Mouse (Mus musculus) lung, postnatal 0 days (tissue): ENCODE data around the gene Rbms1. TPM values are rescaled to one million over a fixed set of nuclear protein-coding genes. Genes with fewer than 3 reads are reported as not detected.

ENCODE experiments used
- ATAC-seq: fragments of 200-750 bp; cut with Nextera tagmentation; 2 replicates; pipeline ENCODE4 v1.8.0; 2017; ENCODE audit warnings: moderate library complexity
- DNase-seq: peaks from one replicate; pipeline ENCODE4 v3.0.0-alpha.2; 2016; ENCODE audit warnings: low spot score
- H3K27ac ChIP-seq: fragments of 300-500 bp; sonication (generic); 2 replicates; pipeline ENCODE4 v1.5.1; 2014; ENCODE audit warnings: antibody characterized with exemption, mild to moderate bottlenecking, low read length, mixed read lengths
- H3K27me3 ChIP-seq: fragments of 300-500 bp; sonication (generic); replicated peaks from 2 replicates; pipeline ENCODE4 v1.6.1; 2014; ENCODE audit warnings: low read length, mixed read lengths; ENCODE audit not compliant: insufficient read depth
- H3K36me3 ChIP-seq: fragments of 300-500 bp; sonication (generic); 2 replicates; pipeline ENCODE4 v1.6.1; 2014; ENCODE audit warnings: low read length, mixed read lengths; ENCODE audit not compliant: insufficient read depth
- H3K4me1 ChIP-seq: fragments of 300-500 bp; sonication (generic); 2 replicates; pipeline ENCODE4 v1.6.1; 2014; ENCODE audit warnings: antibody characterized with exemption, low read depth, low read length, mixed read lengths; ENCODE audit not compliant: insufficient read depth
- H3K4me2 ChIP-seq: fragments of 300-500 bp; sonication (generic); replicated peaks from 2 replicates; pipeline ENCODE4 v1.6.1; 2014; ENCODE audit warnings: low read depth, mild to moderate bottlenecking, low read length, moderate library complexity, mixed read lengths
- H3K4me3 ChIP-seq: fragments of 300-500 bp; sonication (generic); 2 replicates; pipeline ENCODE4 v1.5.1; 2014; ENCODE audit warnings: low read depth, low read length
- H3K9ac ChIP-seq: fragments of 300-500 bp; sonication (generic); replicated peaks from 2 replicates; pipeline ENCODE4 v1.6.1; 2014; ENCODE audit warnings: low read depth, mild to moderate bottlenecking
- H3K9me3 ChIP-seq: fragments of 300-500 bp; sonication (generic); 2 replicates; pipeline ENCODE4 v1.6.1; 2016; ENCODE audit warnings: low read length, mixed read lengths
- CTCF ChIP-seq: IDR thresholded peaks from 2 replicates; pipeline ENCODE4 v1.5.1; 2016; ENCODE audit warnings: antibody characterized with exemption, mild to moderate bottlenecking
- EP300 ChIP-seq: IDR thresholded peaks from 2 replicates; pipeline ENCODE4 v1.6.1; 2016; ENCODE audit warnings: antibody characterized with exemption, mild to moderate bottlenecking, control low read depth
- WGBS: fragments of 180-500 bp; shearing (Covaris S2); extraction: QIAGEN DNeasy Blood & Tissue Kit; methylation state at CpG from one replicate; pipeline ENCODE4 v1.1.7; 2014; 5-methylcytosine and 5-hydroxymethylcytosine counted together
- polyA plus RNA-seq: library from polyadenylated mRNA; unstranded; fragments of >200 nt; fragmentation: Nextera tagmentation; extraction: Ambion mirVana; gene quantifications from 2 replicates; pipeline ENCODE4 v1.2.1, GENCODE M21; 2015

Gene Rbms1
- polyA plus RNA-seq, 1 experiment from 2014 or later, result 156 TPM

DNA sequence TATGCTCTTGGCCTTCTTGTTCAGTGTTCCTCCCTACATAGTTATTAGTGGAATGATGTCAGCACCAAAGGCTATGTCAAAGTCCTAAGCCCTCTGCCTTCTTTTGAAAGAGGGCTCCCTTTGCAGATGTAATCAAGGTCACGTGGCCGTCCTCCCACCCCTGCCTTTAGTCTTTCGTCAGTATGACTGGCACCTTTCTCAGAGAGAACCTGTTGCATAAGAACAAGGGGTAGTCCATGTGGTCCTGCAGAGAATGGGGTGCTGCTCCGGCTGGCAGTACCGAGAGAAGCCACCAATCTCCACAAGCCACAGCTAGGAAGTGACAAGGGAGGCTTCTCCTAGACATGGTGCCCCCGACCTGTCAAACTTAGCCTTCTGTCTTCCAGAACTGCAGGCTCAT lies 154.2 kb downstream of the Rbms1 start:
- TF ChIP-seq EP300, result no peak
- no peak for TF ChIP-seq CTCF
- ATAC-seq (no peak), DNase-seq (no peak)
- whole genome bisulfite sequencing, result 74% methylated on average over 6 of the region's 6 CpGs
- no peak overlapping the region for H3K9ac ChIP-seq
- H3K9me3 ChIP-seq, result no peaks in the 10 kb centered on the region
- no peaks in the 10 kb centered on the region for H3K36me3 ChIP-seq
- H3K27ac ChIP-seq, result peak overlapping the region; percentile 48
- no peaks in the 10 kb centered on the region for H3K27me3 ChIP-seq
- no peak overlapping the region for H3K4me3 ChIP-seq
- peaks cover 39% of the 10 kb centered on the region for H3K4me1 ChIP-seq
- H3K4me2 ChIP-seq, result no peak overlapping the region

DNA sequence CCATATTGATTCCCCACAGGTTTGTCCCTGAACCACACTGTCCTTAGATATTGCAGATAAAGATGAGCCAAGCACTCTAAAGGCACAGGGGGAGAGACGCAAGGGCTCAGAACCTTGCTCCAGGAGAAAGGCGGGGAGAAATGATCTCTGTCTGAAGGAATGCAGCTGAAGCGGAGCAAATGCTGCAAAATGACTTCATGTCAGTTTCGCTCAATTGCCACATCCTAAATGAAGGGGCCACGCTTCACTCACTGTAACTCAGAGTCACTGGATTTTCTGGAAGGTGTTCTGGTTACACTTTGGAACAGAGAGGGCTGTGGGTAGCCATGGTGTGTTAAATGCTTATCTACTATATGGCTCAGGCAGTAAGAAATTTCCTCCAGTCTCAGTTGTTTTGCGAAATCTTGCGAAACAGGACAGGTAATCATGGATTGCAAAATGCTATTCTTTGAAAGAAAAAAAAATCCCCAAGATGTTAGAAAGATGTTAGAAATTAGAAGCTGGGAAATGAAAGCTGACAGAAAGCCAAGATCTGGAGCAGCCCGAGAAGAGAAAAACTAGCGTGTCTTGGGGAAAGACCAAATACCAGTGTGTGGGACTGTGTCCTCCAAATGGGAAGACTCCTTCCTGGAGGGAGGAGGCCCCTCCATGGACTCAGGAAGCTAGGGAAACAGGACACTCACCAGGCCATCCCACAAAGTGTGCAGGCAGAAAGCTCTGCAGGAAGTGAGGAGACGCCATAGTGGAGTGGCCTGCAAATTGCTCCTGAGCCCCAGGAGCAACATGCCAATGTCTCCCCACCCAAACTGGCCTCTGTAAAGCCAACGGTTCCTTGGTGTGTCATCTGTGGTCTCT lies 155.4 kb downstream of the Rbms1 start:
- TF ChIP-seq CTCF (no peak), EP300 (peak; percentile 45)
- no peak overlapping the region for H3K4me3 ChIP-seq
- H3K36me3 ChIP-seq, result no peaks in the 10 kb centered on the region
- WGBS, result 27% methylated on average over 11 of the region's 11 CpGs
- H3K4me2 ChIP-seq, result peak overlapping the region; percentile 14; the same call in 1 of the 2 replicates
- no peaks in the 10 kb centered on the region for H3K9me3 ChIP-seq
- H3K9ac ChIP-seq, result no peak overlapping the region
- H3K27me3 ChIP-seq, result no peaks in the 10 kb centered on the region
- DNase-seq (peak; percentile 66), ATAC-seq (0 out of 2 replicates have a peak, but pooled peaks have one; percentile 11)
- peaks cover 38% of the 10 kb centered on the region for H3K4me1 ChIP-seq
- H3K27ac ChIP-seq, result peak overlapping the region; percentile 71

DNA sequence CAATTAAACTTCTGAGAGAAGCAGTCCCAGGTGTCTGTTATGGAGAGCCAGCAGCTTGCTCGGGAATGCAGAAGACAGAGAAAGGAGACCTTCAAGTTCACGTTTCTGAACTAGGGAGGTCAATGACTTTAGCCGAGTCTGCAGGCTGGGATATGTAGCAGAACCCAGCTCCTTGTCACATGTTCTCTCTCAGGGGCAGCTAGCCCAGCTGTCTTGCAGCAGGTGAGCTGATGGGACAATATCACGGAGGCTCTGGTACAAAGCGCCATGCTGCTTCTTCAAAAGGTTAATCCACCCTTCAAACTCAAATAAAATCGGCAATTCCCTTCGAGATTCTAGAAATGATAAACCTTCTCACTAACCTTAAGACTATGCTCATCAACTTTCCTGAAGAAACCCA lies 158.2 kb downstream of the Rbms1 start:
- Histone ChIP-seq H3K9ac (no peak overlapping the region), H3K4me3 (no peak overlapping the region), H3K4me1 (peaks cover 45% of the 10 kb centered on the region), H3K36me3 (no peaks in the 10 kb centered on the region), H3K9me3 (no peaks in the 10 kb centered on the region), H3K27me3 (no peaks in the 10 kb centered on the region), H3K27ac (no peak overlapping the region), H3K4me2 (no peak overlapping the region)
- ATAC-seq (no peak), DNase-seq (no peak)
- TF ChIP-seq EP300 (no peak), CTCF (no peak)
- 64% methylated on average over 7 of the region's 7 CpGs for WGBS

DNA sequence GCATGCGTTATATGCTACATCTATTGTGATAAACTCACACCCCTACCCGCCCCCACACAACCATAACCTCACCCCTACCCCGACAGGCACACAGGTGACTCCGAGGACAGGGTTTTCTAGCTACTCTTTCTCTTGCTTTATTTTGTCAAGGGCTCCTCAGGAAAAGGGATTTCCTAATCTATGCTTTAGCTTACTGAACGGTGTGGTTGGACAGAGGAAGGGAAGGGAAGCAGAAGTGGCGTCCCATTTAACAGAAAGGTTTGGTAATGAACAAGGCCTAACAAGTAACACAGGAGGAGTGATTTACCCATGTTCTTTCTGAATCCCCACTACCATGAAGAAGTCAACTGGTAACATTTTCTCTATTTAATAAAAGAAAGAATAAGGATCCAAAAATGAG lies 159.6 kb downstream of the Rbms1 start:
- Histone ChIP-seq H3K4me1 (peaks cover 31% of the 10 kb centered on the region), H3K27ac (no peak overlapping the region), H3K9me3 (no peaks in the 10 kb centered on the region), H3K27me3 (no peaks in the 10 kb centered on the region), H3K4me2 (no peak overlapping the region), H3K4me3 (no peak overlapping the region), H3K9ac (no peak overlapping the region), H3K36me3 (no peaks in the 10 kb centered on the region)
- TF ChIP-seq EP300 (no peak), CTCF (no peak)
- ATAC-seq (no peak), DNase-seq (no peak)
- WGBS, result 74% methylated on average over 6 of the region's 6 CpGs

DNA sequence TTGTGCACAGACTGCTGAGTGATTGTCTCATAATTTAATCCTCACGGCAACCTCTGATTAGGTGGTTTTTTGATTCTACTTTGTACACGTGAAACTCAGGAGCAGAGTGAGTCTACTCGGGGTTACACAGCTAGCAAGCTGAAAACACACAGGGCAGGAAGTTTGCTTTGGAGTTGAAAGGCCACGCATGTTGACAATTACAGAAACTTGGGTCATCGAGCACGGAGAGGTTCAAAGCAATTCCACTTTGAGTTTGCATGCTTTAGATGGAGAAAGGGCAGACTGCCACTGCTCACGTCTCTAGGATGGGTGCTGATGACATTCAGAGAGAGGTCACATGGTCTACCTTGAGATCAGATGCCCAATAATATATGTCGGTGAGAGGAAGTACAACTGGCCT lies 160.2 kb downstream of the Rbms1 start:
- H3K36me3 ChIP-seq, result no peaks in the 10 kb centered on the region
- ATAC-seq (no peak), DNase-seq (no peak)
- no peaks in the 10 kb centered on the region for H3K27me3 ChIP-seq
- H3K4me1 ChIP-seq, result peaks cover 27% of the 10 kb centered on the region
- no peak overlapping the region for H3K27ac ChIP-seq
- H3K4me3 ChIP-seq, result no peak overlapping the region
- no peak overlapping the region for H3K4me2 ChIP-seq
- 34% methylated on average over 8 of the region's 8 CpGs for WGBS
- TF ChIP-seq EP300, result no peak
- TF ChIP-seq CTCF, result no peak
- no peak overlapping the region for H3K9ac ChIP-seq
- no peaks in the 10 kb centered on the region for H3K9me3 ChIP-seq

DNA sequence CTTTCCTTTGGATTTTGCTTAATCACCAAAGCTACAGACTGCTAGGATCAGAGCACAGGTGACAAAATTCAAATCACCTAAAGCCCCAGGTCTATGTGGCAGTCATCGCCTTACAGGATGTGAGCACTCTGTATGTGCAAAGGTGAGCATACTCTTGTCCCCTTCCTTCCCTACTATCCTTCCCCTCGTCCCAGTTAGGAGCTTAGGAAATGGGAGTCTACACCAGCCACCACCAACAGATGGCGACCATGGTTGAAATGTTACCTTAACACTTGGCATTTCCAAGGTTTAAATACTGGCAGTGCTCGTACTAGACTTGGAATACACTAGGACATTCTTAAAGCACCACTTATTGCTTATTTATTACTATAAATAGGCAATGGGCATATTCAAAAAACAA lies 160.8 kb downstream of the Rbms1 start:
- H3K9ac ChIP-seq, result no peak overlapping the region
- ATAC-seq (no peak), DNase-seq (peak; percentile 63)
- H3K27me3 ChIP-seq, result no peaks in the 10 kb centered on the region
- no peaks in the 10 kb centered on the region for H3K36me3 ChIP-seq
- H3K9me3 ChIP-seq, result no peaks in the 10 kb centered on the region
- peaks cover 21% of the 10 kb centered on the region for H3K4me1 ChIP-seq
- no peak overlapping the region for H3K4me3 ChIP-seq
- H3K4me2 ChIP-seq, result no peak overlapping the region
- no peak overlapping the region for H3K27ac ChIP-seq
- TF ChIP-seq EP300, result 0 out of 2 replicates have a peak, but pooled peaks have one; percentile 37
- peak; percentile 76 for TF ChIP-seq CTCF
- 32% methylated on average over 4 of the region's 4 CpGs for WGBS
